Mouse (Mus musculus): ENCODE results near the gene Ttc41.

The Ttc41 gene

GRCm38 (mm10) chr10:86784126-86784675, 78.6 kb downstream of the Ttc41 start:
- DNase-seq (ENCODE audit: low read depth, low spot score): no peak

GRCm38 (mm10) chr10:86785396-86785795, 79.8 kb downstream of the Ttc41 start:
- DNase-seq (ENCODE audit: low read depth, low spot score): no peak

- DNase-seq (ENCODE audit: low read depth, low spot score): no peak
These were observed 80.5 kb downstream of the Ttc41 start for GRCm38 (mm10) chr10:86786083-86786482.

- no peak for DNase-seq (ENCODE audit: low read depth, low spot score)
These were observed 82.6 kb downstream of the Ttc41 start for GRCm38 (mm10) chr10:86788193-86788592.

GRCm38 (mm10) chr10:86789146-86789672, 83.6 kb downstream of the Ttc41 start:
- DNase-seq (ENCODE audit: low read depth, low spot score): no peak

GRCm38 (mm10) chr10:86791507-86792184, 86.0 kb downstream of the Ttc41 start:
- no peak for DNase-seq (ENCODE audit: low read depth, low spot score)

- no peak for DNase-seq (ENCODE audit: low read depth, low spot score)
These were observed 87.9 kb downstream of the Ttc41 start for GRCm38 (mm10) chr10:86793509-86793951.

GRCm38 (mm10) chr10:86794196-86794595, 88.6 kb downstream of the Ttc41 start:
- DNase-seq (ENCODE audit: low read depth, low spot score): no peak

- no peak for DNase-seq (ENCODE audit: low read depth, low spot score)
These were observed 89.4 kb downstream of the Ttc41 start for GRCm38 (mm10) chr10:86794794-86795535.

GRCm38 (mm10) chr10:86796073-86796741, 90.6 kb downstream of the Ttc41 start:
- no peak for DNase-seq (ENCODE audit: low read depth, low spot score)

- DNase-seq (ENCODE audit: low read depth, low spot score): no peak
These were observed 101.8 kb downstream of the Ttc41 start for GRCm38 (mm10) chr10:86807362-86807761.

- DNase-seq (ENCODE audit: low read depth, low spot score): no peak
These were observed 102.6 kb downstream of the Ttc41 start for GRCm38 (mm10) chr10:86808013-86808758.

- DNase-seq (ENCODE audit: low read depth, low spot score): no peak
These were observed 104.4 kb downstream of the Ttc41 start for GRCm38 (mm10) chr10:86810000-86810399.

- DNase-seq (ENCODE audit: low read depth, low spot score): no peak
These were observed 105.0 kb downstream of the Ttc41 start for GRCm38 (mm10) chr10:86810612-86811011.

GRCm38 (mm10) chr10:86814292-86815131, 108.9 kb downstream of the Ttc41 start:
- no peak for DNase-seq (ENCODE audit: low read depth, low spot score)

- DNase-seq (ENCODE audit: low read depth, low spot score): no peak
These were observed 109.5 kb downstream of the Ttc41 start for GRCm38 (mm10) chr10:86815133-86815532.

GRCm38 (mm10) chr10:86819649-86820165, 114.1 kb downstream of the Ttc41 start:
- no peak for DNase-seq (ENCODE audit: low read depth, low spot score)

GRCm38 (mm10) chr10:86821014-86821413, 115.4 kb downstream of the Ttc41 start:
- no peak for DNase-seq (ENCODE audit: low read depth, low spot score)

- DNase-seq (ENCODE audit: low read depth, low spot score): no peak
These were observed 118.5 kb downstream of the Ttc41 start for GRCm38 (mm10) chr10:86824093-86824492.

GRCm38 (mm10) chr10:86824871-86825270, 119.3 kb downstream of the Ttc41 start:
- DNase-seq (ENCODE audit: low read depth, low spot score): no peak
